ENCODE assay signal across 8 mouse cellular contexts in genomic region chr14:115092081-115092480, GRCm38 (mm10). TPM values are rescaled to one million over a fixed set of nuclear protein-coding genes. Genes with fewer than 3 reads are reported as not detected.
DNase-seq lines count a peak whose midpoint lies in the region; ATAC-seq and TF ChIP-seq lines count a peak whose summit lies in the region.

Gpc5 (plus strand) TSS chr14:115092215.

- TF ChIP-seq POLR2A in testis, adult 2 months (IDR thresholded peaks at IDR 0.05; ENCODE audit: control insufficient read depth, low read depth, low read length) = no peak

- no peak for TF ChIP-seq CTCF in testis, adult 2 months (IDR thresholded peaks at IDR 0.05; ENCODE audit: control insufficient read depth, insufficient read depth, insufficient replicate concordance, low read depth, low read length)

- peak within 1 kb of the TSS; percentile 95 for H3K4me2 ChIP-seq in forebrain, embryonic 15.5 days (replicated peaks)
- peak within 1 kb of the TSS; percentile 89 for H3K4me2 ChIP-seq in neural tube, embryonic 14.5 days (ENCODE audit: low read depth, low read length)

- H3K9me3 ChIP-seq in forebrain, embryonic 15.5 days = no peaks in the 10 kb centered on the region
- no peaks in the 10 kb centered on the region for H3K9me3 ChIP-seq in neural tube, embryonic 14.5 days (ENCODE audit: control insufficient read depth, low read length)

- peak within 1 kb of the TSS; percentile 60 for H3K9ac ChIP-seq in forebrain, embryonic 15.5 days (replicated peaks)
- peak within 1 kb of the TSS; percentile 57 for H3K9ac ChIP-seq in neural tube, embryonic 14.5 days (replicated peaks; ENCODE audit: low read depth, low read length)

- WGBS in forebrain, embryonic 15.5 days = under 1% methylated on average over 31 of the region's 31 CpGs
- WGBS in neural tube, embryonic 14.5 days = under 1% methylated on average over 31 of the region's 31 CpGs

- H3K27me3 ChIP-seq in forebrain, embryonic 15.5 days = peaks cover 30% of the 10 kb centered on the region
- H3K27me3 ChIP-seq in neural tube, embryonic 14.5 days (ENCODE audit: control insufficient read depth, insufficient read depth, low read length) = peaks cover 17% of the 10 kb centered on the region
- H3K27me3 ChIP-seq in testis, adult 2 months (ENCODE audit: control insufficient read depth, insufficient read depth, low read length) = peaks cover 5% of the 10 kb centered on the region

- peak; percentile 63 to 72 for DNase-seq in CD8-positive naive resting alpha-beta T cell, adult 2 months (ENCODE audit: low read depth in 2 of 2, low spot score in 2 of 2)
- DNase-seq in cerebellum, adult 11-12 months = peak; percentile 50
- peak; percentile 39 for DNase-seq in heart, postnatal 25 days (ENCODE audit: low spot score)
- peak; percentile 83 to 91 for DNase-seq in layer of hippocampus, adult 18-20 months (ENCODE audit: low spot score in 2 of 2)
- DNase-seq in lung, adult 18-20 months = peak; percentile 88 to 90

- H3K27ac ChIP-seq in forebrain, embryonic 15.5 days (replicated peaks) = no peak within 1 kb of the TSS
- H3K27ac ChIP-seq in neural tube, embryonic 14.5 days (ENCODE audit: low read depth, low read length) = no peak within 1 kb of the TSS
- H3K27ac ChIP-seq in testis, adult 2 months (ENCODE audit: control insufficient read depth, insufficient read depth, low read depth, low read length) = no peak within 1 kb of the TSS

- ATAC-seq in forebrain, embryonic 15.5 days (replicated peaks) = peak; percentile 100
- peak; percentile 99 for ATAC-seq in neural tube, embryonic 14.5 days (ENCODE audit: low read depth)

- H3K36me3 ChIP-seq in forebrain, embryonic 15.5 days = no peaks in the 10 kb centered on the region
- no peaks in the 10 kb centered on the region for H3K36me3 ChIP-seq in neural tube, embryonic 14.5 days (ENCODE audit: control insufficient read depth, insufficient read depth, low read length)
- no peaks in the 10 kb centered on the region for H3K36me3 ChIP-seq in testis, adult 2 months (ENCODE audit: control insufficient read depth, insufficient read depth, low read length)

- intact Hi-C loops in heart, postnatal 25 days (cut with DNase I) = no loop called here

- H3K4me3 ChIP-seq in forebrain, embryonic 15.5 days = peak within 1 kb of the TSS; percentile 72
- peak within 1 kb of the TSS; percentile 65 for H3K4me3 ChIP-seq in neural tube, embryonic 14.5 days (ENCODE audit: low read depth, low read length)
- peak within 1 kb of the TSS; percentile 63 for H3K4me3 ChIP-seq in testis, adult 2 months (ENCODE audit: control insufficient read depth, low read depth, low read length)

- H3K4me1 ChIP-seq in forebrain, embryonic 15.5 days = peaks cover 11% of the 10 kb centered on the region; the same call in 1 of the 2 replicates
- no peaks in the 10 kb centered on the region for H3K4me1 ChIP-seq in neural tube, embryonic 14.5 days (ENCODE audit: control insufficient read depth, insufficient read depth, low read length)
- H3K4me1 ChIP-seq in testis, adult 2 months (ENCODE audit: control insufficient read depth, insufficient read depth, low read length) = peaks cover 9% of the 10 kb centered on the region

RNA-seq across cellular contexts. Expression of gene Gpc5, which starts in this region (rescaled TPM):
- 1.7 and 2.1 TPM in 2 replicates for polyA plus RNA-seq in forebrain, embryonic 15.5 days (2015; fragmentation: Nextera tagmentation; extraction: Ambion mirVana)
- total RNA-seq in heart, postnatal 25 days (2021) = not detected
- 10 to 100 TPM; 35.6 to 36.1 TPM for total RNA-seq in layer of hippocampus, adult 18-20 months (2021)
- polyA plus RNA-seq in neural tube, embryonic 14.5 days (2014; fragmentation: Nextera tagmentation; extraction: Ambion mirVana) = 18.5 and 28.6 TPM in 2 replicates
- polyA plus RNA-seq in testis, adult 2 months (2012; rRNA removed) = 0.11 and 0.15 TPM in 2 replicates

Comparison
In these comparisons a context has a peak if more than half of its experiments do, and no peak if none do; other contexts are left out.
1. RNA of gene Gpc5 (total RNA-seq): 35.6 to 36.1 TPM in layer of hippocampus, adult 18-20 months; not detected in heart, postnatal 25 days; every median in the first group is over 10 times any median in the second.
2. Peak in DNase-seq in heart, postnatal 25 days; RNA of the gene not detected or under 1 TPM.
3. DNase-seq: peak in every context shown above with its lines; median percentile 89 in lung, adult 18-20 months; 87 in layer of hippocampus, adult 18-20 months; 68 in CD8-positive naive resting alpha-beta T cell, adult 2 months; 50 in cerebellum, adult 11-12 months; 39 in heart, postnatal 25 days.
4. Peak in every context shown above with its lines, with median percentiles within 50 percentile points of each other: H3K4me3 ChIP-seq.